Mouse (Mus musculus) midbrain, postnatal 0 days (tissue): ENCODE data around the gene Spx. TPM values are rescaled to one million over a fixed set of nuclear protein-coding genes. Genes with fewer than 3 reads are reported as not detected.
A peak's percentile ranks its signal among the peaks of the same experiment; 100 is the strongest.

ENCODE experiments used
- ATAC-seq: fragments of 200-750 bp; cut with Nextera tagmentation; 2 replicates; pipeline ENCODE4 v1.8.0; 2017; ENCODE audit warnings: moderate number of reproducible peaks, mild to moderate bottlenecking, moderate TSS enrichment, moderate library complexity; ENCODE audit not compliant: low FRiP score
- DNase-seq: peaks from one replicate; pipeline ENCODE4 v3.0.0-alpha.2; 2015; ENCODE audit warnings: low spot score
- H3K27ac ChIP-seq: fragments of 300-500 bp; sonication (generic); 2 replicates; pipeline ENCODE4 v1.5.1; 2014; ENCODE audit warnings: low read depth, mild to moderate bottlenecking, low read length, mixed read lengths
- H3K27me3 ChIP-seq: fragments of 300-500 bp; sonication (generic); 2 replicates; pipeline ENCODE4 v1.6.1; 2014; ENCODE audit warnings: low read length, control low read depth, mixed read lengths; ENCODE audit not compliant: insufficient read depth
- H3K36me3 ChIP-seq: fragments of 300-500 bp; sonication (generic); 2 replicates; pipeline ENCODE4 v1.6.1; 2014; ENCODE audit warnings: low read length, control low read depth, mixed read lengths; ENCODE audit not compliant: insufficient read depth
- H3K4me1 ChIP-seq: fragments of 300-500 bp; sonication (generic); 2 replicates; pipeline ENCODE4 v1.6.1; 2014; ENCODE audit warnings: mild to moderate bottlenecking, control low read depth, antibody characterized with exemption, low read length, mixed read lengths; ENCODE audit not compliant: insufficient read depth
- H3K4me2 ChIP-seq: fragments of 300-500 bp; sonication (generic); 2 replicates; pipeline ENCODE4 v1.6.1; 2014; ENCODE audit warnings: low read depth, mild to moderate bottlenecking, low read length, mixed read lengths; ENCODE audit not compliant: poor library complexity, severe bottlenecking
- H3K4me3 ChIP-seq: fragments of 300-500 bp; sonication (generic); 2 replicates; pipeline ENCODE4 v1.5.1; 2014; ENCODE audit warnings: low read depth, mild to moderate bottlenecking, low read length, moderate library complexity
- H3K9ac ChIP-seq: fragments of 300-500 bp; sonication (generic); replicated peaks from 2 replicates; pipeline ENCODE4 v1.6.1; 2014; ENCODE audit warnings: mild to moderate bottlenecking, low read length, moderate library complexity, mixed read lengths; ENCODE audit not compliant: poor library complexity, severe bottlenecking
- H3K9me3 ChIP-seq: fragments of 300-500 bp; sonication (generic); 2 replicates; pipeline ENCODE4 v1.6.1; 2016; ENCODE audit warnings: low read length, control low read depth
- CTCF ChIP-seq: IDR thresholded peaks from 2 replicates; pipeline ENCODE4 v1.5.1; 2016; ENCODE audit warnings: antibody characterized with exemption, mild to moderate bottlenecking
- WGBS: fragments of 180-500 bp; shearing (Covaris S2); extraction: QIAGEN DNeasy Blood & Tissue Kit; methylation state at CpG from one replicate; pipeline ENCODE4 v1.1.7; 2014; 5-methylcytosine and 5-hydroxymethylcytosine counted together
- polyA plus RNA-seq: library from polyadenylated mRNA; unstranded; fragments of >200 nt; fragmentation: Nextera tagmentation; extraction: Ambion mirVana; gene quantifications from 2 replicates; pipeline ENCODE4 v1.2.1, GENCODE M21; 2015
- total RNA-seq: library from RNA; depleted of rRNA; stranded (reverse); fragments of >200 nt; gene quantifications from 2 replicates; pipeline ENCODE4 v1.2.3, GENCODE M21; 2014; rRNA removed

The Spx gene
- 2.2 and 7.0 TPM in 2 replicates for total RNA-seq
- 5.5 and 7.7 TPM in 2 replicates for polyA plus RNA-seq

DNA sequence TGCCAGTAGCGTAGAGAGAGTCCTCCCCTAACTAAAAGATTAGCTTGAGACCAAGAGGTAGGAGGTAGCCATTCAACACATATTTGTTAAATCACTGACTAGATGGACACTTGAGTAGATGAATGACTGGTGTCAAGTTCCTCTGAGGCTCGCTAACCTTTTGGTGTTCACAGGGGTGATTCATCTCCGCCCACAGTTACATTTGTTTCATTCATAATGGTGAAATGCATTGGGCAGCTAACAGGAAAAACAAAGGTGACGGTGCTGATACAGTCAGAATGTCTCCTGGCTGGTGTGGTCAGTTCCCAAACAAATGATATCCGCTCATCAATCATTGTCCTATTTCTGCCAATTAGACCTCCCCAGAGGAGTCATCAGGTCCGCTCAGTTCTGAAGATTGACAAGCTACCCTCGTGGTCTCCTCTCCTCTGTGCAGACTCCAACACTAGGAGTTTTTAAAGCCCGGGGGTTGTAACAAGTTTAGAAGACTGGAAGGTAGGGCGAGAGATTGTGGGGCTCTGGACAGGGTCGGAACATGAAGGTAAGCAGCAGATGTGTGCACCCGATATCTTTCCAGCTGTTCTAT lies at the start of gene Spx:
Gene Spx, plus strand, starts transcription at position 536 of the 586 bp plus-strand sequence.
- peak within 1 kb of the TSS; percentile 42 for H3K4me3 ChIP-seq
- WGBS = 78% methylated on average over 11 of the region's 11 CpGs
- DNase-seq (no peak), ATAC-seq (no peak)
- peak within 1 kb of the TSS; percentile 78 for H3K4me2 ChIP-seq
- H3K4me1 ChIP-seq = no peaks in the 10 kb centered on the region
- peaks cover 14% of the 10 kb centered on the region for H3K27me3 ChIP-seq
- H3K27ac ChIP-seq = no peak within 1 kb of the TSS
- H3K36me3 ChIP-seq = no peaks in the 10 kb centered on the region
- no peak for TF ChIP-seq CTCF
- 0 out of 2 replicates have a peak within 1 kb of the TSS, but pooled peaks have one; percentile 8 for H3K9ac ChIP-seq
- H3K9me3 ChIP-seq = no peaks in the 10 kb centered on the region

GRCm38 (mm10) chr6:142365742-142366472 lies 47.3 kb upstream of the Spx start:
- no peak overlapping the region for H3K27ac ChIP-seq
- no peak for TF ChIP-seq CTCF
- H3K4me3 ChIP-seq = no peak overlapping the region
- H3K4me2 ChIP-seq = no peak overlapping the region
- no peak for ATAC-seq
- H3K4me1 ChIP-seq = no peaks in the 10 kb centered on the region
- no peak for DNase-seq
- H3K36me3 ChIP-seq = peaks cover 54% of the 10 kb centered on the region; the same call in 1 of the 2 replicates
- no peaks in the 10 kb centered on the region for H3K9me3 ChIP-seq
- H3K9ac ChIP-seq = no peak overlapping the region
- WGBS = 89% methylated on average over 8 of the region's 8 CpGs
- H3K27me3 ChIP-seq = no peaks in the 10 kb centered on the region

DNA sequence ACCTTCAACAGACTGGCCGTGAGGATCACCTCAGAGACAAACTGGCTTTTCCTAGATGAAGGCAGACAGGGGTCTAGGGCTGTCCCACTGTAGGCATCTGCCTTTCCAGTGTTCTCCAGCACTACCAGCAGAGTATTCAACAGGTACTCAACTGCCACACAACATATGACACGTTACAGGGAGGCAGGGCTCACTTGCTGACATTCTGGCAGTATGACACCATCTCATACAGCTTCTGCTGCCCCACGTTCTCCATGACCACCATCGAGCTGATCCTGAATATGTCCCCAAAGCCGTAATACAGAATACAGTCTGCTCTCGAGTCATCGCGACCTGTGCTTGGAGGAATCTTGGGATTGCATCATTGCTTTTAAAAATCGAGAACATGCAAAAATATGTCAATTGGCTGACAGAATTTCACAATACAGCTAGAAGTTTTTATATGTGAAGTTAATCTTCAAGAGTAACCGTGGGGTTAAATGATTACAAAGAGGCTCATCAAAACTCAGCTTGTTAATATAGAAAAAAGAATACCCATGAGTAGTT lies 46.7 kb upstream of the Spx start:
- H3K4me3 ChIP-seq = no peak overlapping the region
- H3K9me3 ChIP-seq = no peaks in the 10 kb centered on the region
- H3K4me2 ChIP-seq = no peak overlapping the region
- no peak for ATAC-seq
- no peaks in the 10 kb centered on the region for H3K4me1 ChIP-seq
- peaks cover 51% of the 10 kb centered on the region; the same call in 1 of the 2 replicates for H3K36me3 ChIP-seq
- DNase-seq = no peak
- H3K27me3 ChIP-seq = no peaks in the 10 kb centered on the region
- H3K27ac ChIP-seq = no peak overlapping the region
- WGBS = 93% methylated on average over 10 of the region's 10 CpGs
- H3K9ac ChIP-seq = no peak overlapping the region
- TF ChIP-seq CTCF = no peak

GRCm38 (mm10) chr6:142367565-142367964 lies 45.7 kb upstream of the Spx start:
- H3K4me3 ChIP-seq = no peak overlapping the region
- ATAC-seq (no peak), DNase-seq (no peak)
- 92% methylated on average over 3 of the region's 3 CpGs for WGBS
- no peak for TF ChIP-seq CTCF
- H3K27me3 ChIP-seq = no peaks in the 10 kb centered on the region
- no peaks in the 10 kb centered on the region for H3K4me1 ChIP-seq
- no peaks in the 10 kb centered on the region for H3K9me3 ChIP-seq
- peaks cover 51% of the 10 kb centered on the region for H3K36me3 ChIP-seq
- H3K4me2 ChIP-seq = no peak overlapping the region
- H3K27ac ChIP-seq = no peak overlapping the region
- no peak overlapping the region for H3K9ac ChIP-seq

DNA sequence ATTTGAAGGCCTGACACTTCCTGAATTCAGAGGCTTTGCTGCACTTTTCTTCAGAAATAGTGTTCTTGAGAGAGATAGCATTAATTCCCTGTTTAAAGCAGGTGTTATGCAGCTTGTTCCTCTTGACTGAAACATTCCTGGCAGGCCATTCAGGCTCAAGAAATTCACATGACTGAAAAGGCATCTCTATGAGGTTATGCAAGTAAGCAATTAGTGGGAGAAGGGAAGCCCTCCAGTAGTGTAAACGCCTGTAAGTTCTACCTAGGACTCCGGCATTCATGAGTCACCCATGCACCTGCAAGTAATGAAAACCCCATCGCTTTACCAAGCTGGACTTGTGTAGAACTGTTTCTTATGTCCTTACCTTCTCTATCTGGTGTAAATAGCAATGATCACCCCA lies 43.7 kb upstream of the Spx start:
- TF ChIP-seq CTCF = no peak
- Histone ChIP-seq H3K4me3 (no peak overlapping the region), H3K9me3 (no peaks in the 10 kb centered on the region), H3K9ac (no peak overlapping the region), H3K27me3 (no peaks in the 10 kb centered on the region), H3K4me2 (no peak overlapping the region), H3K4me1 (no peaks in the 10 kb centered on the region), H3K36me3 (peaks cover 54% of the 10 kb centered on the region), H3K27ac (no peak overlapping the region)
- WGBS = 95% methylated on average over 3 of the region's 3 CpGs
- ATAC-seq (no peak), DNase-seq (no peak)

DNA sequence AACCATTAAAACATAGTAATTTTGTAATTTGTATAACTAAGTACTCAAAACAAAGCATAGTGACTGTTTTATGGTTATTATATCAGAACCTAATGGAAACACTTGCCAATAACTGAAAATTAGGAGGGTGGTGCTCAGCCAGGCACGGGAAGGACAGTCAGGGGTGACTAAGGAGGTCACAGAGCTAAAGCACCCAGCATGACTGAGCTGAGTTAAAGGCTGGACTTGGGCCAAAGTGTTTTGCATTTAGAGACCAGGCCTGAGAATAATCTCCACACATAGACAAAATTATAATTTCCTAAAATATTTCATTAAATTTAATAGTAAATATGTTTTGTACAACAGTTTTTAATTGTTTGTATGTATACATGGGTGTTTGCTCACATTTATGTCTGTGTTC lies 36.2 kb upstream of the Spx start:
- ATAC-seq (no peak), DNase-seq (no peak)
- Histone ChIP-seq H3K27ac (no peak overlapping the region), H3K9me3 (no peaks in the 10 kb centered on the region), H3K9ac (no peak overlapping the region), H3K4me2 (no peak overlapping the region), H3K36me3 (peaks cover 31% of the 10 kb centered on the region), H3K4me3 (no peak overlapping the region), H3K4me1 (no peaks in the 10 kb centered on the region), H3K27me3 (no peaks in the 10 kb centered on the region)
- TF ChIP-seq CTCF = no peak
- 57% methylated on average over 1 of the region's 1 CpGs for WGBS
